ENCODE assay signal across 28 mouse cellular contexts in genomic region chr3:98888206-98888605, GRCm38 (mm10). TPM values are rescaled to one million over a fixed set of nuclear protein-coding genes. Genes with fewer than 3 reads are reported as not detected.
"Had no signal": no experiment of that assay in that cellular context is flagged by ENCODE, and none has a peak within 500 bp of the region (broad histone marks: within the 10 kb centered on the region; RNA-seq: fewer than 3 reads in every experiment).

No protein-coding gene starts in this region.

- H3K4me1 ChIP-seq: limb, embryonic 10.5 days; limb, embryonic 13.5 days; liver, embryonic 13.5 days; midbrain, embryonic 12.5 days; midbrain, embryonic 15.5 days; neural tube, embryonic 12.5 days; neural tube, embryonic 15.5 days; stomach, embryonic 15.5 days had no signal

- H3K36me3 ChIP-seq: limb, embryonic 10.5 days; limb, embryonic 13.5 days; liver, embryonic 13.5 days; midbrain, embryonic 12.5 days; midbrain, embryonic 15.5 days; neural tube, embryonic 12.5 days; neural tube, embryonic 15.5 days; stomach, embryonic 15.5 days had no signal

- H3K27ac ChIP-seq: kidney, postnatal 0 days; layer of hippocampus, adult 2 months; limb, embryonic 10.5 days; limb, embryonic 13.5 days; liver, embryonic 13.5 days; macrophage; midbrain, embryonic 12.5 days; midbrain, embryonic 15.5 days; neural tube, embryonic 12.5 days; neural tube, embryonic 15.5 days; stomach, embryonic 15.5 days had no signal

- H3K9me3 ChIP-seq: limb, embryonic 10.5 days; limb, embryonic 13.5 days; liver, embryonic 13.5 days; midbrain, embryonic 12.5 days; midbrain, embryonic 15.5 days; neural tube, embryonic 12.5 days; neural tube, embryonic 15.5 days; stomach, embryonic 15.5 days had no signal

- H3K27me3 ChIP-seq: limb, embryonic 13.5 days; liver, embryonic 13.5 days; midbrain, embryonic 12.5 days; midbrain, embryonic 15.5 days; neural tube, embryonic 12.5 days; neural tube, embryonic 15.5 days; stomach, embryonic 15.5 days had no signal

- H3K9ac ChIP-seq: limb, embryonic 13.5 days; liver, embryonic 13.5 days; lung, embryonic 14.5 days; midbrain, embryonic 12.5 days; midbrain, embryonic 15.5 days; neural tube, embryonic 12.5 days; neural tube, embryonic 15.5 days; stomach, embryonic 15.5 days had no signal

- H3K4me3 ChIP-seq: layer of hippocampus, adult 2 months; limb, embryonic 10.5 days; limb, embryonic 13.5 days; liver, embryonic 13.5 days; midbrain, embryonic 12.5 days; midbrain, embryonic 15.5 days; neural tube, embryonic 12.5 days; neural tube, embryonic 15.5 days; stomach, embryonic 15.5 days had no signal

- ATAC-seq: lung, postnatal 0 days; midbrain, embryonic 15.5 days had no signal

- H3K4me2 ChIP-seq: limb, embryonic 13.5 days; liver, embryonic 13.5 days; lung, embryonic 14.5 days; midbrain, embryonic 12.5 days; midbrain, embryonic 15.5 days; neural tube, embryonic 12.5 days; neural tube, embryonic 15.5 days; stomach, embryonic 15.5 days had no signal

- DNase-seq: kidney, adult 2 months; kidney, postnatal 25 days; layer of hippocampus, adult 9-11 months; liver; liver, embryonic 13.5 days; lung, embryonic 14.5 days; right cerebral cortex, postnatal 25 days; spleen, adult 18-20 months; thymus, adult 2 months; thymus, postnatal 14 days; thymus, postnatal 4 days had no signal

RNA-seq across cellular contexts. Expression of gene Hao2, which starts 4.8 kb away (rescaled TPM):
- total RNA-seq: layer of hippocampus, adult 2 months; layer of hippocampus, postnatal 25 days; left cerebral cortex, adult 18-20 months; left cerebral cortex, postnatal 25 days; megakaryocyte, adult 5-6 weeks had no signal
- polyA plus RNA-seq: limb, embryonic 10.5 days; lung, embryonic 14.5 days; lung, postnatal 0 days; macrophage; midbrain, embryonic 12.5 days; midbrain, embryonic 15.5 days had no signal

RNA-seq across cellular contexts. Expression of gene Hsd3b1, which starts 28.6 kb away (rescaled TPM):
- total RNA-seq: layer of hippocampus, adult 2 months; layer of hippocampus, postnatal 25 days; left cerebral cortex, adult 18-20 months; left cerebral cortex, postnatal 25 days; megakaryocyte, adult 5-6 weeks had no signal
- polyA plus RNA-seq: kidney, embryonic 14.5 days; large intestine, adult 2 months; limb, embryonic 13.5 days; lung, embryonic 14.5 days; lung, postnatal 0 days; macrophage; midbrain, embryonic 15.5 days had no signal
